Mouse (Mus musculus) granulocyte monocyte progenitor cell, adult 5-6 weeks (primary cell): ENCODE results near the gene Pdss2. TPM values are rescaled to one million over a fixed set of nuclear protein-coding genes. Genes with fewer than 3 reads are reported as not detected.

ENCODE experiments used
- ATAC-seq: replicated peaks from 2 replicates; pipeline ENCODE4 v1.8.0; 2016; ENCODE audit warnings: mild to moderate bottlenecking, moderate TSS enrichment, inconsistent platforms; ENCODE audit not compliant: poor library complexity, severe bottlenecking
- total RNA-seq, 2 experiments: library from RNA; stranded (forward) in 1 of 2; stranded (reverse) in 1 of 2; fragments of 200-712, 200-1000 nt in 1 of 2; fragments of >200 nt in 1 of 2; fragmentation: Nextera tagmentation in 1 of 2; gene quantifications; 2 replicates each; pipeline ENCODE4 v1.2.3; 2014 to 2017

Gene Pdss2
- total RNA-seq, 2 experiments from 2014 or later: 10.1 to 22.9 TPM

DNA sequence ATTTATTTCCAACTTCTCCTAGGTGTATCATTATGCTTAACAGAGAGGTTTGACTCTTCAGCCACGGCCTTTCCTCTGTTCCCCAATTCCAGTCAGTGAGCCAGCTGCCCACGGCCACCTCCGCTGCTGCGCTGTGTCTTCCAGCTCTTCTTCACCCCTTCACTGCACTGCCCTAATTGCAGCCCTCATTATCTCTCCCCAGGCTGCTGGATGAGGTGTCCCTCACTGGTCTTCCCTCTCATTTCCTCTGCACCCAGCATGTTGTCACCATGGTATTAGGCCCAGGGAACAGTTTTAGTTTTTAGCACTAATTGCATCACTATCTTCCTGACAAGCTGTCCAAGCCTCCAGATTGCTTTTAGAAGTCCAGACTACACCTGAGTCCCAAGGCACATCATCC lies 73.0 kb downstream of the Pdss2 start:
- ATAC-seq: no peak

GRCm38 (mm10) chr10:43308105-43308810 lies 87.0 kb downstream of the Pdss2 start:
- ATAC-seq: no peak

- no peak for ATAC-seq
These were observed 89.6 kb downstream of the Pdss2 start for GRCm38 (mm10) chr10:43310781-43311392.

DNA sequence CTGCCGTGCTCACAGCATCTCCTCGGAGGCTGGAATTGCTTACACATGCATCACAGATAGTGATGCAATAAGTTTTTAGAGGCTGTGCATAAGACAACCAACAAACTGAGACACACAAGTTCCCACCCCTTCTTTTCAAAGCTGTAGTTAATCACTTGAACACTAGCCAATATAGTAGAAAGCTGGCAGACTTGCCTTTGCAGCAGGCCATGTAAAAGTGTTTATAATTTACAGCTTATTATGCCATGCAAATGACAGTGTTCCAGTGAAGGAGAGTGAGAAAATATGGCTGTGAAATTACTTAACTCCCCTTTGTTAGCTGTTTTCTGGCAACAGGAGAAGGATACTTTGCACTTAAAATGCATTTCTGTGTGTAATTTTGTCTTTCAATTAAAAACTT lies 90.9 kb downstream of the Pdss2 start:
- ATAC-seq: no peak

- ATAC-seq: peak; percentile 63
These were observed 91.6 kb downstream of the Pdss2 start for GRCm38 (mm10) chr10:43312658-43313417.

DNA sequence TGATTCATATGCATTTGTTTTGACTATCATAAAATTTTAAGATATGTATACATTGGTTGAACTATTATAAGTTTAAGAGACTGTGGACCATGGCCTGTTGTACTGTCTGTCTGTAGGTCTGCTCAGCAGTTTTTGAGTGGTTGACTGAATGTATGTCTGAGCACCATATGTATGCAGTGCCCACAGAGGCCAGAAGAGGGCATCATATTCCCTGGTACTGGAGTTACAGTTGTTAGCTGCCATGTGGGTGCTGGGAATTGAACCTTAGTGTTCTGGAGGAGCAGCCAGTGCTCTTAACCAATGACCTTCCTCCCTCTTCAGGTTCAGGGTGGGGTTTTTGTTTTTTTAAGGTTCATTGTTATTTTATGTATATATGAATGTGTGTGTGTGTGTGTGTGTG lies 93.9 kb downstream of the Pdss2 start:
- ATAC-seq: no peak

DNA sequence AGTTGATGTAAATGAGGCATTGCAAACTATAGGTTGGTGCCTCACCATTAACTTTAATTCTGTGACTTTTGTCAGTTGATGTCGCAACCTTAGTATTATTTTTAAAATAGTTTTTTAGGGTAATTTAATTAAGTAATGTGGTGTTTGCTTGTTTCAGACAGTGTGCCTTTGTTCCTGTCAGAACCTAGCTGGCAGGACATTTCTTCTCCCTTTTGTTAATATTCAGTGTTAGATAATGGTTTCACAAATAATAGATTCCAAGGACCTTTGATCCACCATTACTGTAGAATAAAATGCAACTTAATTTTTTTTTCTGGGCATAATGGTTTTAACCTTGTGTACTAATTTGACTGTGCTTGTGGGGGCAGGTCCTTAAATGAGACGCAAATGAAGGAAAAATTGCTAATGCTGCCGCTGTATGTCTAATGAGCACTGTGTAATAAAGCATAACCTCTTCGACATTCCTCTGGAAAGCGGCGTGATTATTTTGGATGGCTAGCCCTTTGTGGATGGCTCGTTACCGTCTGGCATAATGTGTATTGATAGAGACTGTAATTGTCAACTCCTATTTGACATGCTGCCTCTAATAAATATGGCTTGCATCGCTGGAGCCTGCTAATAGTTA lies 96.2 kb downstream of the Pdss2 start:
- ATAC-seq: no peak

- ATAC-seq: no peak
These were observed 99.7 kb downstream of the Pdss2 start for GRCm38 (mm10) chr10:43321019-43321418.

DNA sequence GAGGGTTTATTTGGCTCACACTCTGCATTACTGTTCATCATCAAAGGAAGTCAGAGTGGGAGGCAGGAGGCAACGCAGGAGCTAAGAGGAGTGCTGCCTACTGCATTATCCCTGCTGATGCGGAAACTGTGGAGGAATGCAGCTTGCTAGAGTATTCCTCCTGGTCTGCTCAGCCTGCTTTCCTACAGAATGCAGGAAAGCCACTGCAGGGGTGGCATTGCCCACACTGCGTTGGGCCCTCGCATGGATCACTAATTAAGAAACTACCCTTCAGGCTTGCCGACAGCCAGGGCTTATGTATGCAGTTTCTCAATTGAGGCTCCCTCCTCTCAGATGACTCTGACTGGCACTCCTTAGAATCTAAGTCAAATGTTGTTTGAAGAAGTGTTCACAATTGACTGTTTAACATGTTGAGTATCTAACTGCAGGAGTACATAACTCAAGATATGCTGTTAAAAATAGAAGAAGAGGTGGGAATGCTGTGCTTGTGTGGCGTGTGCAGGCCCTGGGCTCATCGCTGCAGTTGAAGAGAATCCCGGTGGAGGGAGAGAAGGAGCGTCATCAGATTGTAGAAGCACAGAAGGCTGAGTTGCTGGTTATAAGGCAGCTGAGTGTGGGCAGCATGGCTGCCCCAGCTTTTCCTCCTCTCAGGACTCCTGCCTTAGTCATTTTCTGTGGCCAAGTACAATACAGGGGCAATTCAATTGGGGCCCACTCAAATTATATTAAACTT lies 101.3 kb downstream of the Pdss2 start:
- ATAC-seq: no peak

DNA sequence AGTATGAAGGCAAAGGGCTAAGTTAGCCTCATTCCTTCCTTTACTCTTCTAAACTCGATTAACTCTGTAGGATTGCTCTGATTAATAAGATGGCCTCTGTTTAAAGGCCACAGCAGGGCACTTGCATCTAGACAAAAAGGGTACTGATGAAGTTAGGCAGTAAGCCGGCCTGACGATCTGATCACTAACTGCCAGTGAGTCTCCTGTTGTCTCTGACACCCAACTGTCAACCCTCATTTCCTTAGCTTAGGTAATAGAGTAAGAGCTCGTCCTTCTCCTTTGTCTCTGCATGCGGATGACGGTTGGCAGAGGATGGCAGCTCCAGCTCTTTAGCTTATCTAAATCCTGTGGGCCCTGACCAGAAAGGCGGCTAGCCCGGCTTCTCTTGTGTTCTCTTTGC lies 102.1 kb downstream of the Pdss2 start:
- no peak for ATAC-seq

- ATAC-seq: peak; percentile 27; the same call in 1 of the 2 replicates
These were observed 108.5 kb downstream of the Pdss2 start for GRCm38 (mm10) chr10:43329813-43330212.

DNA sequence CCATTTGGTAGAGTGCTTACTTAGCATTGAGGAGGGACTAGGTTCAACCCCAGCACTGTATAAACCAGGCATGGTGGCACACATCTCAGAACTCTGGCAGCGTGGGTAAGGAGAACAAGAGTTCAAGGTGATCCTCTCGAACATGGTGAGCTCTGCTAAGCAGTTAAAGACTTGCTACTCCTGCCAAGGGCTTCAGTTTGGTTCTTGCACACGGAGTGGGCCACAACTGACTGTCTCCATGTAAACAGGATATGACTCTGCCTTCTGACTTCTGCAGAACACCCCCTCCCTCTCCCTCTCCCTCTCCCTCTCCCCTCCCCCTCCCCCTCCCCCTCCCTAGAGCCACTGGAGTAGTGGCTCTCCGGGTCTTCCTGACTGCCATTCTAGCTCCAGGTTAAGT lies 109.4 kb downstream of the Pdss2 start:
- ATAC-seq: no peak

DNA sequence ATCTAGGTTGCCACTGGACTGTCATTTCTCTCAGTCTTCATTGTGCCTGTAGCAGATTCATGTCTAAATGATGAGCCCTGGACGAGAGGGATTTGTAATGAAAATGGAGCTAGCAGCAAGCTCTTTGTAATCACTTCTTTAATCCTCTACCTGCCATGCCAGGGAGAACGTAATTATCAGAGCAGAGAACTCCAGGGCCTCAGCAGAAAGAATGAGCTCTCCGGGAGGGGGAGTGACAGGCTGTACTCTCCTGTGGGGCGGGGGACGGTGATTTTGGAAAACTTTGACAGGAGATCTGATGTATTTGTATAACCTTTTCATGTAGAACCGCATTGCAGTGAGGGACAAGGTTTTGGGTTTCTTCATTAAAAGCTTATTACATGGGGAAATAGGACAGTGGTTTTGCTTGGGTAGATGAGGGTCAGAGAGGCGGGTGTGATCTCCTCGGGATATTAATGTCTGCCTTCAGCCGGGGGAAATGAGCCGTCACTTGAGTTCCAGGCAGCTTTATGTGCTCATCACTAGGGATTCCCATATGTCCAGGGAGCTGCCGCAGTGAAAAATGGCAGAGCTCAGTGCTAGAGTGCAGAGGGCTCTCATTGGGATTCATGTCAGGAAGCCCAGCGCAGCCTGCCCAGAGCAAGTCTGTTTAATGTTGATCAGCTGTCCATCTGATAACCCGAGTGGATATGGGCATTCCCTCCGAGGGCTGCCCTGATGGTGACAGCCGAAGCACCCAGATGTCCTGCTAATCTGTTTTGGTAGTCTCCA lies 110.8 kb downstream of the Pdss2 start:
- no peak for ATAC-seq

GRCm38 (mm10) chr10:43335874-43336273 lies 114.6 kb downstream of the Pdss2 start:
- ATAC-seq: no peak

- ATAC-seq: no peak
These were observed 115.8 kb downstream of the Pdss2 start for GRCm38 (mm10) chr10:43337110-43337509.

GRCm38 (mm10) chr10:43339811-43340210 lies 118.5 kb downstream of the Pdss2 start:
- no peak for ATAC-seq

GRCm38 (mm10) chr10:43349718-43350117 lies 128.4 kb downstream of the Pdss2 start:
- no peak for ATAC-seq

DNA sequence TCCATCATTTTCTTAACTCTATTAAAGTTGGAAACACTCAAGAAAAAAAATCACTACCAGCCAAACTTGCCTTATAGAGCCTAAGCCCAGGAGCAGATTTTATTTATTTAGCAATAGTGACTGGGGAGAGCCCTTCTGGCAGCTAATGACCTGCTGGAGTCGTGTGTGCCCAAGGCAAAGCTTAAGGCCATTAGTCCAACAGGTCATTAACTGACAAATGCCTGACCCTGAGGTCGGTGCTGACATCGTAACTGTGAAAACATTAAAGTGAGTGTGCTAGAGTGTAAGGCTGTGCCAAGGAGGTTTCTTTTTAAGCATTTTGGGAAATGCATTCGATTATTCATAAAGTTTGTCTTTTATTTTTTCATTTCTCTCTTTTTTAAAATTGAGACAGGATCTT lies 136.6 kb downstream of the Pdss2 start:
- ATAC-seq: no peak

GRCm38 (mm10) chr10:43362947-43363346 lies 141.7 kb downstream of the Pdss2 start:
- ATAC-seq: no peak

DNA sequence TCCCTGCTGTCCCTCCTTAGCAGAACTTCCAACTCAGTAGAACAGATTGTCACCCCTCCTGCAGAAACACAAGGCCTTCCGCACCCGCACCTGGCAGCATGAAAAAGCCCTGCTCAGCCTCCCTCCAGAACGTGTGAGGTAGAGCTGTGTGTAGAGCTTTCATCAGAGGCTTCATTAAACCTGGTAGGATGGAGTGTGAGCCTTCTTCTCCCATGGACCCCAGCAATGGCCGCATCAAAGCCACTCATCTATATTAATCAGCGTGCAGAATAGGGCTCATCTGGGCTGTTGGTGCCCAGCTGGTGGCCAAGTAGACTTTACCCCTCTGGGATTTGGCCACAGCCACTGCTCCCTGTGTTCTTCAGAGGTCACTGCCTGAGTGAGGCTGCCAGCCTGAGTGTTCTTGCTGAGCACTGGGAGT lies 142.2 kb downstream of the Pdss2 start:
- ATAC-seq: no peak
